8 mouse cellular contexts compared by ENCODE assay signal in the genomic region with DNA sequence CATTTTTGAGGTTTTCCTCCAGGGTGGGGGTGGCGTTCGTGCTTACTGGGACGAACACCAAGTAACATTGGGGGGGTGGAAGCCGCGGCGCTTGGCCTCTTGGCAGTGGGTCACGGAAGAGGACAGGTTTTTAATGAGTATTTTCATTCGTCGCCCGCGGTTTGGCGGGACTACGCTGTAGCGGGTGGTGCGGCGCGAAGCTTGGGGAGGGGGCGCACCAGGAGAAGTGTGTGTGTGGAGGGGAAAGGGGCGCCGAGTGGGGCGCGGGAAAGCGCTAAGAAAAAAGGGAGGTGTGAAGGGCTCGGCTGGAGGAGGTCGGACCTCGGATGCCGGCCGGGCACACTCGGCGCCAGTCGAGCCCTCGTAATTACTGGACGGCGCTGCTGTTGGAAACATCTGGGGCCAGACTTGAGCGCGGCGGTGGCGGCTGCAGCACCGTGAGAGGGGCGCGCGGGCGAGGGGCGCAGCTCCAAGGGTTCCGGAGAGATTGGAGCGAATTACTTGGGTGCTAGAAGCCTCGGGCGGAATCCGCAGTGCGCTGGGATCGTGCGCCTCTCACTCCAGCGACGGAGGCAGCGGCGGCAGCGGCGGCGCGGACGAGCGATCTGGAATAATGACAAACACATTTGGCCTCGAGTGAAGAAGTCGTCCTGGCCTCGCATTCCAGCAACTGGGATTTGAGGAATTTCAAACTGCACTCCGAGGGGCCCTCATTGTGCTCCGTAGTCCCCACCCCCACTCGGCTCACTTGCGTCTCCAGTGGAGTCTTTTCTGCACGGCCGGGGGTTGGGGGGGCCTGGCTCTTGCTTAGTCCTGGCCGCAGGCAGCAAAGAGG. TPM values are rescaled to one million over a fixed set of nuclear protein-coding genes. Genes with fewer than 3 reads are reported as not detected.
DNase-seq lines count a peak whose midpoint lies in the region; ATAC-seq and TF ChIP-seq lines count a peak whose summit lies in the region.
"Had no signal": no experiment of that assay in that cellular context is flagged by ENCODE, and none has a peak within 500 bp of the region (broad histone marks: within the 10 kb centered on the region; RNA-seq: fewer than 3 reads in every experiment).

No protein-coding gene starts in this region.

- H3K4me2 ChIP-seq in forebrain, postnatal 0 days (ENCODE audit: low read depth) = peak overlapping the region; percentile 35
- peak overlapping the region; percentile 31 for H3K4me2 ChIP-seq in hindbrain, embryonic 15.5 days
- no peak overlapping the region for H3K4me2 ChIP-seq in liver, embryonic 14.5 days (ENCODE audit: low read depth)

- peak overlapping the region; percentile 36; the same call in 1 of the 2 replicates for H3K9ac ChIP-seq in ES-Bruce4 (ENCODE audit: low read depth, poor library complexity, severe bottlenecking)
- H3K9ac ChIP-seq in forebrain, postnatal 0 days = peak overlapping the region; percentile 15; the same call in 1 of the 2 replicates
- no peak overlapping the region for H3K9ac ChIP-seq in hindbrain, embryonic 15.5 days
- H3K9ac ChIP-seq in liver, embryonic 14.5 days (replicated peaks) = no peak overlapping the region

- ATAC-seq in forebrain, postnatal 0 days = no peak
- no peak for ATAC-seq in hindbrain, embryonic 15.5 days (ENCODE audit: low FRiP score, low read depth)
- ATAC-seq in liver, embryonic 14.5 days (ENCODE audit: insufficient read depth) = no peak
- ATAC-seq in megakaryocyte-erythroid progenitor cell, adult 5-6 weeks (replicated peaks; ENCODE audit: low FRiP score, low TSS enrichment, poor library complexity, severe bottlenecking) = no peak

- H3K36me3 ChIP-seq in ES-Bruce4 (ENCODE audit: control insufficient read depth, insufficient read depth, low read length, poor library complexity, severe bottlenecking) = no peaks in the 10 kb centered on the region
- no peaks in the 10 kb centered on the region for H3K36me3 ChIP-seq in forebrain, postnatal 0 days (ENCODE audit: insufficient read depth)
- no peaks in the 10 kb centered on the region for H3K36me3 ChIP-seq in hindbrain, embryonic 15.5 days
- no peaks in the 10 kb centered on the region for H3K36me3 ChIP-seq in liver, embryonic 14.5 days (replicated peaks; ENCODE audit: control insufficient read depth, insufficient read depth, low read depth)
- no peaks in the 10 kb centered on the region for H3K36me3 ChIP-seq in small intestine, adult 2 months (ENCODE audit: control insufficient read depth, insufficient read depth, low read length)

- peak overlapping the region; percentile 28 for H3K4me3 ChIP-seq in ES-Bruce4 (ENCODE audit: low read depth, low read length)
- H3K4me3 ChIP-seq in forebrain, postnatal 0 days (ENCODE audit: low read depth, low read length) = peak overlapping the region; percentile 25
- peak overlapping the region; percentile 30 for H3K4me3 ChIP-seq in hindbrain, embryonic 15.5 days
- H3K4me3 ChIP-seq in liver, embryonic 14.5 days (ENCODE audit: insufficient read depth in 1 of 2, low read depth in 2 of 2, low read length in 2 of 2) = peak overlapping the region; percentile 15 to 22
- peak overlapping the region; percentile 57 for H3K4me3 ChIP-seq in small intestine, adult 2 months (ENCODE audit: low read depth, low read length)
- H3K4me3 ChIP-seq: myocyte had no signal

- no peak for TF ChIP-seq CTCF in ES-Bruce4 (IDR thresholded peaks at IDR 0.05; ENCODE audit: low read depth, low read length)
- no peak for TF ChIP-seq CTCF in forebrain, postnatal 0 days (IDR thresholded peaks at IDR 0.05; ENCODE audit: low read depth)
- TF ChIP-seq CTCF in liver, embryonic 14.5 days (IDR thresholded peaks at IDR 0.05; ENCODE audit: low read depth) = no peak
- TF ChIP-seq CTCF in small intestine, adult 2 months (IDR thresholded peaks at IDR 0.05; ENCODE audit: extremely low read depth, insufficient read length, insufficient replicate concordance, low read depth, low read length) = no peak

- WGBS in forebrain, postnatal 0 days = under 1% methylated on average over 66 of the region's 72 CpGs
- under 1% methylated on average over 71 of the region's 72 CpGs for WGBS in hindbrain, embryonic 15.5 days
- WGBS in liver, embryonic 14.5 days (ENCODE audit: insufficient replicate concordance) = 1% methylated on average over 72 of the region's 72 CpGs
- 3% methylated on average over 72 of the region's 72 CpGs for WGBS in small intestine, adult 2 months

- TF ChIP-seq EP300 in ES-Bruce4 (IDR thresholded peaks at IDR 0.05; ENCODE audit: insufficient read depth, low read depth, low read length) = no peak
- TF ChIP-seq EP300 in liver, embryonic 14.5 days (IDR thresholded peaks at IDR 0.05; ENCODE audit: low read depth) = no peak

- peaks cover 44% of the 10 kb centered on the region for H3K27me3 ChIP-seq in ES-Bruce4 (ENCODE audit: control insufficient read depth, insufficient read depth, low read length, poor library complexity, severe bottlenecking)
- H3K27me3 ChIP-seq in forebrain, postnatal 0 days (ENCODE audit: insufficient read depth, low read length) = peaks cover 68% of the 10 kb centered on the region
- peaks cover 32% of the 10 kb centered on the region for H3K27me3 ChIP-seq in hindbrain, embryonic 15.5 days
- peaks cover 85% of the 10 kb centered on the region for H3K27me3 ChIP-seq in liver, embryonic 14.5 days (ENCODE audit: control insufficient read depth, insufficient read depth, low read length)
- peaks cover 65% of the 10 kb centered on the region for H3K27me3 ChIP-seq in small intestine, adult 2 months (ENCODE audit: control insufficient read depth, insufficient read depth, low read length)

- H3K27ac ChIP-seq in ES-Bruce4 (ENCODE audit: insufficient read depth, low read length) = no peak overlapping the region
- no peak overlapping the region; the same call in 1 of the 2 replicates for H3K27ac ChIP-seq in forebrain, postnatal 0 days (ENCODE audit: low read depth, low read length)
- H3K27ac ChIP-seq in hindbrain, embryonic 15.5 days (replicated peaks) = 0 out of 2 replicates have a peak overlapping the region, but pooled peaks have one; percentile 1
- H3K27ac ChIP-seq in liver, embryonic 14.5 days = no peak overlapping the region
- peak overlapping the region; percentile 54 for H3K27ac ChIP-seq in small intestine, adult 2 months (ENCODE audit: insufficient read depth, low read depth, low read length)

- no peaks in the 10 kb centered on the region for H3K4me1 ChIP-seq in ES-Bruce4 (ENCODE audit: control insufficient read depth, insufficient read depth, low read length)
- peaks cover 20% of the 10 kb centered on the region for H3K4me1 ChIP-seq in forebrain, postnatal 0 days (ENCODE audit: insufficient read depth)
- H3K4me1 ChIP-seq in hindbrain, embryonic 15.5 days (replicated peaks) = peaks cover 56% of the 10 kb centered on the region
- no peaks in the 10 kb centered on the region; a peak in 1 of 4 replicates for H3K4me1 ChIP-seq in liver, embryonic 14.5 days (replicated peaks; ENCODE audit: control insufficient read depth in 2 of 2, insufficient read depth in 2 of 2, low read length in 1 of 2)
- peaks cover 15% of the 10 kb centered on the region for H3K4me1 ChIP-seq in small intestine, adult 2 months (ENCODE audit: control insufficient read depth, insufficient read depth, insufficient read length, low read length)

- TF ChIP-seq POLR2A in ES-Bruce4 (IDR thresholded peaks at IDR 0.05; ENCODE audit: insufficient read depth, low read length) = no peak
- no peak for TF ChIP-seq POLR2A in small intestine, adult 2 months (IDR thresholded peaks at IDR 0.05; ENCODE audit: low read depth, low read length)

- H3K9me3 ChIP-seq in ES-Bruce4 (replicated peaks; ENCODE audit: control insufficient read depth, insufficient read depth, low read length, poor library complexity, severe bottlenecking) = no peaks in the 10 kb centered on the region
- H3K9me3 ChIP-seq in forebrain, postnatal 0 days (ENCODE audit: low read length) = no peaks in the 10 kb centered on the region
- no peaks in the 10 kb centered on the region for H3K9me3 ChIP-seq in hindbrain, embryonic 15.5 days
- H3K9me3 ChIP-seq in liver, embryonic 14.5 days (ENCODE audit: control insufficient read depth, low read length) = no peaks in the 10 kb centered on the region

- DNase-seq in ZHBTc4 (ENCODE audit: low read depth, low spot score) = peak; percentile 78
- DNase-seq in forebrain, postnatal 0 days = peak; percentile 43
- DNase-seq in liver, embryonic 14.5 days (ENCODE audit: low read depth in 3 of 3, low spot score in 3 of 3) = no peak

RNA-seq across cellular contexts. Expression of a gene that starts 0.9 kb away (rescaled TPM):
- 2.1 and 2.7 TPM in 2 replicates for polyA plus RNA-seq in ES-Bruce4 (2011; ENCODE audit: insufficient read depth, insufficient read length, low read depth, missing spikeins)
- total RNA-seq in forebrain, postnatal 0 days (2014; rRNA removed) = 43.9 and 49.9 TPM in 2 replicates
- polyA plus RNA-seq in forebrain, postnatal 0 days (2015; fragmentation: Nextera tagmentation; extraction: Ambion mirVana) = 10.0 and 14.0 TPM in 2 replicates
- polyA plus RNA-seq in hindbrain, embryonic 15.5 days (2015; fragmentation: Nextera tagmentation; extraction: Ambion mirVana) = 17.1 and 17.4 TPM in 2 replicates
- 0.86 and 1.6 TPM in 2 replicates for polyA plus RNA-seq in liver, embryonic 14.5 days (2012; rRNA removed)
- polyA plus RNA-seq in liver, embryonic 14.5 days (2014; fragmentation: Nextera tagmentation; extraction: Ambion mirVana) = 1.2 and 1.8 TPM in 2 replicates
- 8.3 and 13.9 TPM in 2 replicates for polyA plus RNA-seq in small intestine, adult 2 months (2012; rRNA removed)
- total RNA-seq in megakaryocyte-erythroid progenitor cell, adult 5-6 weeks (2014; fragmentation: Nextera tagmentation) = not detected in 2 replicates
- not detected in 2 replicates for total RNA-seq in megakaryocyte-erythroid progenitor cell, adult 5-6 weeks (2017)

Comparison
In these comparisons a context has a peak if more than half of its experiments do, and no peak if none do; other contexts are left out.
1. H3K27ac ChIP-seq: peak in hindbrain, embryonic 15.5 days (single experiment) and small intestine, adult 2 months (single experiment); none in ES-Bruce4 (single experiment), forebrain, postnatal 0 days (single experiment) and liver, embryonic 14.5 days (single experiment).
2. H3K9ac ChIP-seq: peak in ES-Bruce4 (single experiment) and forebrain, postnatal 0 days (single experiment); none in hindbrain, embryonic 15.5 days (single experiment) and liver, embryonic 14.5 days (single experiment).
3. DNase-seq: peak in ZHBTc4 (single experiment) and forebrain, postnatal 0 days (single experiment); none in liver, embryonic 14.5 days (0 of 3).
4. Peak in every context shown above with its lines, with median percentiles within 50 percentile points of each other: H3K4me3 ChIP-seq.